Mouse (Mus musculus) forebrain, embryonic 14.5 days (tissue): Measurements from ENCODE around the gene Rassf3. TPM values are rescaled to one million over a fixed set of nuclear protein-coding genes. Genes with fewer than 3 reads are reported as not detected.

Experiments
- ATAC-seq: fragments of 200-750 bp; cut with Nextera tagmentation; 2 replicates; pipeline ENCODE4 v1.8.0; 2017; ENCODE audit warnings: mild to moderate bottlenecking, moderate library complexity
- DNase-seq: peaks from one replicate; pipeline ENCODE4 v3.0.0-alpha.2; 2015; ENCODE audit warnings: low spot score
- H3K27ac ChIP-seq: fragments of 300-500 bp; sonication (generic); 2 replicates; pipeline ENCODE4 v1.5.1; 2014; ENCODE audit warnings: low read depth, mild to moderate bottlenecking, control low read depth, low read length, moderate library complexity
- H3K27me3 ChIP-seq: fragments of 300-500 bp; sonication (generic); replicated peaks from 2 replicates; pipeline ENCODE4 v1.6.1; 2014; ENCODE audit warnings: low read length, control low read depth, mixed read lengths; ENCODE audit not compliant: control insufficient read depth, insufficient read depth
- H3K36me3 ChIP-seq: fragments of 300-500 bp; sonication (generic); 2 replicates; pipeline ENCODE4 v1.6.1; 2014; ENCODE audit warnings: low read length, control low read depth; ENCODE audit not compliant: control insufficient read depth, insufficient read depth
- H3K4me1 ChIP-seq: fragments of 300-500 bp; sonication (generic); 2 replicates; pipeline ENCODE4 v1.6.1; 2014; ENCODE audit warnings: antibody characterized with exemption, low read length, control low read depth; ENCODE audit not compliant: control insufficient read depth, insufficient read depth
- H3K4me2 ChIP-seq: fragments of 300-500 bp; sonication (generic); 2 replicates; pipeline ENCODE4 v1.6.1; 2014; ENCODE audit warnings: mild to moderate bottlenecking, control low read depth, low read length
- H3K4me3 ChIP-seq: fragments of 300-500 bp; sonication (generic); 2 replicates; pipeline ENCODE4 v1.5.1; 2014; ENCODE audit warnings: low read depth, low read length, control low read depth
- H3K9ac ChIP-seq: fragments of 300-500 bp; sonication (generic); 2 replicates; pipeline ENCODE4 v1.6.1; 2014; ENCODE audit warnings: mild to moderate bottlenecking, low read length, control low read depth, moderate library complexity
- H3K9me3 ChIP-seq: fragments of 300-500 bp; sonication (generic); replicated peaks from 2 replicates; pipeline ENCODE4 v1.6.1; 2016; ENCODE audit warnings: low read length, control low read depth, mixed read lengths; ENCODE audit not compliant: control insufficient read depth
- WGBS: fragments of 180-500 bp; shearing (Covaris S2); extraction: QIAGEN DNeasy Blood & Tissue Kit; methylation state at CpG from one replicate; pipeline ENCODE4 v1.1.7; 2014; 5-methylcytosine and 5-hydroxymethylcytosine counted together
- polyA plus RNA-seq: library from polyadenylated mRNA; unstranded; fragments of >200 nt; fragmentation: Nextera tagmentation; extraction: Ambion mirVana; gene quantifications from 2 replicates; pipeline ENCODE4 v1.2.1, GENCODE M21; 2014

Rassf3 gene
- polyA plus RNA-seq, 1 experiment from 2014 or later = 4.4 TPM

GRCm38 (mm10) chr10:121367271-121367670, 108.9 kb downstream of the Rassf3 start:
- ATAC-seq = no peak
- Histone ChIP-seq H3K36me3 (peaks cover 8% of the 10 kb centered on the region; the same call in 1 of the 2 replicates), H3K4me1 (peaks cover 6% of the 10 kb centered on the region; the same call in 1 of the 2 replicates), H3K4me2 (no peak overlapping the region), H3K9me3 (no peaks in the 10 kb centered on the region), H3K27ac (no peak overlapping the region), H3K4me3 (no peak overlapping the region), H3K27me3 (no peaks in the 10 kb centered on the region), H3K9ac (no peak overlapping the region)
- 88% methylated on average over 13 of the region's 13 CpGs for WGBS
- DNase-seq = no peak

GRCm38 (mm10) chr10:121365781-121366272, 110.3 kb downstream of the Rassf3 start:
- DNase-seq = no peak
- Histone ChIP-seq H3K4me1 (peaks cover 6% of the 10 kb centered on the region; the same call in 1 of the 2 replicates), H3K27ac (no peak overlapping the region), H3K4me3 (peak overlapping the region; percentile 96), H3K9me3 (no peaks in the 10 kb centered on the region), H3K36me3 (no peaks in the 10 kb centered on the region; the same call in 1 of the 2 replicates), H3K9ac (peak overlapping the region; percentile 85), H3K4me2 (peak overlapping the region; percentile 87), H3K27me3 (no peaks in the 10 kb centered on the region)
- no peak for ATAC-seq
- 7% methylated on average over 8 of the region's 9 CpGs for WGBS

GRCm38 (mm10) chr10:121364801-121365564, 111.2 kb downstream of the Rassf3 start, which contains the start of gene Gns:
Gene Gns, plus strand, starts transcription at chr10:121365090.
- WGBS = under 1% methylated on average over 68 of the region's 72 CpGs
- DNase-seq = peak; percentile 89
- Histone ChIP-seq H3K4me1 (peaks cover 6% of the 10 kb centered on the region; the same call in 1 of the 2 replicates), H3K9ac (peak within 1 kb of the TSS; percentile 85), H3K4me2 (peak within 1 kb of the TSS; percentile 87), H3K4me3 (peak within 1 kb of the TSS; percentile 96), H3K27ac (peak within 1 kb of the TSS; percentile 35; the same call in 1 of the 2 replicates), H3K36me3 (no peaks in the 10 kb centered on the region; the same call in 1 of the 2 replicates), H3K9me3 (no peaks in the 10 kb centered on the region), H3K27me3 (no peaks in the 10 kb centered on the region)
- peak; percentile 99 for ATAC-seq

DNA sequence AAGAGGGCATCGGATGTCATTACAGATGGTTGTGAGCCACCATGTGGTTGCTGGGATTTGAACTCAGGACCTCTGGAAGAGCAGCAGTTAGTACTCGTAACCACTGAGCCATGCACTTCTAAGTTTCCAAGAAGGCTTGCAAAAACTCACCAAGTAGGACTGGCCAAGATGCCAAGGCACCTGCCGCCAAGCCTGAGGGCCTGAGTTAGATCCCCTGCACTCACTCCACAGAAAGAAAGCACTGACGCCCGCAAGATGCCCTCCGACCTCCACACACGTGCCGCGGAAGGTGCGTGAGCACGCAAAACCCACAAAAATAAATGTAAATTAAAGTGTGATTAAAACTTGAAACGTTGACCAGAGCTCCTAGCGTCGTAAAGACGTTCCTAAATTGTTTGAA, 111.8 kb downstream of the Rassf3 start:
- peak overlapping the region; percentile 87 for H3K4me2 ChIP-seq
- H3K9me3 ChIP-seq = no peaks in the 10 kb centered on the region
- DNase-seq (no peak), ATAC-seq (peak; percentile 1; the same call in 1 of the 2 replicates)
- H3K27me3 ChIP-seq = no peaks in the 10 kb centered on the region
- H3K4me3 ChIP-seq = peak overlapping the region; percentile 96
- H3K4me1 ChIP-seq = peaks cover 6% of the 10 kb centered on the region; the same call in 1 of the 2 replicates
- H3K27ac ChIP-seq = no peak overlapping the region
- 31% methylated on average over 15 of the region's 15 CpGs for WGBS
- no peaks in the 10 kb centered on the region for H3K36me3 ChIP-seq
- peak overlapping the region; percentile 85; the same call in 1 of the 2 replicates for H3K9ac ChIP-seq

DNA sequence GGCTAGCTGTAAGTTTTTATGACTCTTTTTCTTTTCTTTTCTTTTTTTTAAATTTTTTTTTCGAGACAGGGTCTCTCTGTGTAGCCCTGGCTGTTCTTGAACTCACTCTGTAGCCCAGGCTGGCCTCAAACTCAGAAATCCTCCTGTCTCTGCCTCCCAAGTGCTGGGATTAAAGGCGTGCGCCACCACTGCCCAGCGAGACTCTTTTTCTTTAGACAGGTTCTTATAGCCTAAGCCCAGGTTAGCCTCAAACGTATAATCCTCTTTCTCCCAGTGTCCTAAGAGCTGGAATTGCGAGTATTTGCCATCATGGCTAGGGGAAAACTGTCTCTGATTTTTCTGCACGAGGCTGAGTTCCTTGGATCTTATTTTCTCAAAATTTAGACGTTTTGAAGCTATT, 112.9 kb downstream of the Rassf3 start:
- Histone ChIP-seq H3K4me2 (no peak overlapping the region), H3K4me1 (peaks cover 6% of the 10 kb centered on the region; the same call in 1 of the 2 replicates), H3K27me3 (no peaks in the 10 kb centered on the region), H3K27ac (no peak overlapping the region), H3K4me3 (no peak overlapping the region), H3K9me3 (no peaks in the 10 kb centered on the region), H3K36me3 (no peaks in the 10 kb centered on the region), H3K9ac (no peak overlapping the region)
- ATAC-seq = no peak
- DNase-seq = no peak
- 80% methylated on average over 8 of the region's 8 CpGs for WGBS

DNA sequence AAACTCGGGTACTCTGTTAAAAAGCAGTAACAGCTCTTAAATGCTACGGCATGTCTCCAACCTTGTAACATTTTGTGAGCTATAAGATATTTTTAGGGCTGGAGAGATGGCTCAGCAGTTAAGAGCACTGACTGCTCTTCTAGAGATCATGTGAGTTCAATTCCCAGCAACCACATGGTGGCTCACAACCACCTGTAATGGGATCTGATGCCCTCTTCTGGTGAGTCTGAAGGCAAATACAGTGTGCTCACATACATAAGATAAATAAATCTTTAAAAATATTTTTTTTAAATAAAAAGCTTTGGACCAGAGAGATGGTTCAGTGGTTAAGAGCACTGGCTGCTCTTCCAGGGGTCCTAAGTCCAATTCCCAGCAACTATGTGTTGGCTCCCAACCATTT, 115.8 kb downstream of the Rassf3 start:
- no peaks in the 10 kb centered on the region for H3K9me3 ChIP-seq
- H3K9ac ChIP-seq = no peak overlapping the region
- H3K4me1 ChIP-seq = no peaks in the 10 kb centered on the region
- 95% methylated on average over 2 of the region's 2 CpGs for WGBS
- no peaks in the 10 kb centered on the region for H3K36me3 ChIP-seq
- no peak overlapping the region for H3K4me2 ChIP-seq
- ATAC-seq (no peak), DNase-seq (no peak)
- no peaks in the 10 kb centered on the region for H3K27me3 ChIP-seq
- H3K27ac ChIP-seq = no peak overlapping the region
- H3K4me3 ChIP-seq = no peak overlapping the region

Other genes starting within 250 kb of the Rassf3 start
- 9.3 and 12.0 TPM in 2 replicates for gene Tbc1d30, start 125.1 kb downstream of the Rassf3 start, polyA plus RNA-seq
- gene Gns, start 111.3 kb downstream of the Rassf3 start, polyA plus RNA-seq = 27.3 and 33.7 TPM in 2 replicates
- 34.7 and 38.3 TPM in 2 replicates for gene Tbk1, start 110.4 kb upstream of the Rassf3 start, polyA plus RNA-seq
- gene Xpot, start 150.0 kb upstream of the Rassf3 start, polyA plus RNA-seq = 29.5 and 38.1 TPM in 2 replicates
- 0.18 and 0.26 TPM in 2 replicates for gene D930020B18Rik, start 165.2 kb upstream of the Rassf3 start, polyA plus RNA-seq